Mouse (Mus musculus): Measurements from ENCODE around the gene Agrp. TPM values are rescaled to one million over a fixed set of nuclear protein-coding genes. Genes with fewer than 3 reads are reported as not detected.
"Not testable (repeated sequence)": the region's sequence is repeated elsewhere in the genome, so short reads cannot be mapped to it uniquely, and the experiment has no call there.

Agrp gene
- total and polyA plus RNA-seq, 2 experiments from 2014 or later, result 0.90 TPM; not detected in 1

GRCm38 (mm10) chr8:105609355-105609754, 27.8 kb downstream of the Agrp start:
- no peak for ATAC-seq
- no peak for DNase-seq
- H3K36me3 ChIP-seq (ENCODE audit: insufficient read depth), result no peaks in the 10 kb centered on the region
- no peaks in the 10 kb centered on the region for H3K9me3 ChIP-seq (ENCODE audit: low read length)
- H3K27ac ChIP-seq (ENCODE audit: low read depth, low read length), result no peak overlapping the region
- 79% methylated on average over 2 of the region's 2 CpGs for whole genome bisulfite sequencing
- no peak overlapping the region for H3K9ac ChIP-seq
- peaks cover 10% of the 10 kb centered on the region; the same call in 1 of the 2 replicates for H3K4me1 ChIP-seq (ENCODE audit: insufficient read depth)
- no peak for TF ChIP-seq CTCF (IDR thresholded peaks at IDR 0.05; ENCODE audit: low read depth)
- no peaks in the 10 kb centered on the region for H3K27me3 ChIP-seq (ENCODE audit: insufficient read depth, low read length)
- no peak overlapping the region for H3K4me2 ChIP-seq (ENCODE audit: low read depth)
- H3K4me3 ChIP-seq (ENCODE audit: low read depth, low read length), result no peak overlapping the region

GRCm38 (mm10) chr8:105607684-105608083, 29.5 kb downstream of the Agrp start:
- Histone ChIP-seq H3K9ac (no peak overlapping the region), H3K4me1 (ENCODE audit: insufficient read depth) (peaks cover 10% of the 10 kb centered on the region; the same call in 1 of the 2 replicates), H3K4me2 (ENCODE audit: low read depth) (peak overlapping the region; percentile 67; the same call in 1 of the 2 replicates), H3K27me3 (ENCODE audit: insufficient read depth, low read length) (no peaks in the 10 kb centered on the region), H3K9me3 (ENCODE audit: low read length) (no peaks in the 10 kb centered on the region), H3K36me3 (ENCODE audit: insufficient read depth) (no peaks in the 10 kb centered on the region), H3K4me3 (ENCODE audit: low read depth, low read length) (no peak overlapping the region), H3K27ac (ENCODE audit: low read depth, low read length) (no peak overlapping the region)
- DNase-seq (peak; percentile 25), ATAC-seq (no peak)
- 34% methylated on average over 4 of the region's 4 CpGs for whole genome bisulfite sequencing
- peak; percentile 51 for TF ChIP-seq CTCF (IDR thresholded peaks at IDR 0.05; ENCODE audit: low read depth)

DNA sequence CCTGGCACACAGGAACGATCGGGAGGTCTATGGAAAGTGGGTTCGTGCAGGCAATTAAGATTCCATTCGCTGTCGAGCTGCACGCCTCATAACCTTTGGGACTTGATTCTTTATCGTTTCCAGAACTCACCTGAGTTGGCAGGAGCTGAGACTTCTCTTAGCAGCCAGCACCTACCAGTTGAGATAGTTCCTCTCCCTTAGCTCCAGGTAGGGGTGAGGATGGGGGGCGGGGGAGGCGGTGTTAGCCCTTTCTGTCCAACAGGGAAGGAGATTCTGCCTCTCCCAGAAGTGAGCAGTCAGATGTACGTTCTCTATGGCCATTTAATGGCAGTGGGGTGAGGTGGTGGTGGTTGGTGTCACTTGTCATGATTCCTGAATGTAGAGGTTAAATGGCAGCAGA, 30.1 kb downstream of the Agrp start:
- ATAC-seq (no peak), DNase-seq (no peak)
- H3K4me2 ChIP-seq (ENCODE audit: low read depth), result peak overlapping the region; percentile 67
- no peaks in the 10 kb centered on the region for H3K27me3 ChIP-seq (ENCODE audit: insufficient read depth, low read length)
- peaks cover 10% of the 10 kb centered on the region; the same call in 1 of the 2 replicates for H3K4me1 ChIP-seq (ENCODE audit: insufficient read depth)
- WGBS, result 4% methylated on average over 10 of the region's 10 CpGs
- H3K9ac ChIP-seq, result peak overlapping the region; percentile 84
- peak overlapping the region; percentile 77 for H3K4me3 ChIP-seq (ENCODE audit: low read depth, low read length)
- peak overlapping the region; percentile 96 for H3K27ac ChIP-seq (ENCODE audit: low read depth, low read length)
- no peaks in the 10 kb centered on the region for H3K9me3 ChIP-seq (ENCODE audit: low read length)
- H3K36me3 ChIP-seq (ENCODE audit: insufficient read depth), result no peaks in the 10 kb centered on the region
- TF ChIP-seq CTCF (IDR thresholded peaks at IDR 0.05; ENCODE audit: low read depth), result no peak

DNA sequence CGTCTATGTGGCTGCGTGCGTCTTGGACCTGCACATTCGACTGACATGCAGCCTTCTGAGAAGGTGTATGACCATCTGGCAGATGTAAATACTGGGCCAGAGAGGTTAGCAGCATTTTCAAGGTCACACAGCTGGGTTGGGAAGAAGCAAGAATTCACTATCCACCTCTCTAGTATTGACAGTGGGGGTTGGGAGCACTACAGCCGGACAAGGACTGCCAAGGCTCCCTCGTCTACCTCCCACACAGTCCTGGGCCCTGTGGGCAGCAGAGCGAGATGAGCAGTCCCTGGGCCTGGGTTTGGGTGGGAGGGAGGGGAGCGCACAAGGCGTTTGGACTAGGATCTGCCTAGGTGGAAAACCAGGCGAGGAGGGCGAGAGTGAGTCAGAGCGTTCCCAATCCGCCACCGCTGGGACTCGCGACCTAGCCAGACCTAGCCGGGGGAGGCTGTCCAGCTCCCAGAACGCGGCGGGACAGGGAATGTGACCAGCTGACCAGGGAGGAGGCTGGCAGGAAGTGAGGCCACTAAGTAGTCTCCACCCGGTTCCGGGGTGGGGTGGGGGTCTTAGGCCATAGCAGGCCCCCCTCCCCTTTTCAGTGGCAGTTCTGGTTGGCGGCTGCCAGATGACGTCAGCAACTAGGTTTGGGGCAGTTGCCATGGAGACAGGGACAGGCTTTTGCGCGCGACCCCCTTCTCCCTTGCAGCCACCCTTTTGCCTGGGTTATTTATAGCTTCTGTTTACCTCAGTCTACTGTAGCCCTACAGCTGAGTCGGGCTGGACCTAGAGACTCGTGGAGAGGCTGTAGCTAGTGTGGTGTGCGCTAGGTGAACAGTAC, 30.8 kb downstream of the Agrp start:
- peak overlapping the region; percentile 77 for H3K4me3 ChIP-seq (ENCODE audit: low read depth, low read length)
- peak; percentile 74 for ATAC-seq

DNA sequence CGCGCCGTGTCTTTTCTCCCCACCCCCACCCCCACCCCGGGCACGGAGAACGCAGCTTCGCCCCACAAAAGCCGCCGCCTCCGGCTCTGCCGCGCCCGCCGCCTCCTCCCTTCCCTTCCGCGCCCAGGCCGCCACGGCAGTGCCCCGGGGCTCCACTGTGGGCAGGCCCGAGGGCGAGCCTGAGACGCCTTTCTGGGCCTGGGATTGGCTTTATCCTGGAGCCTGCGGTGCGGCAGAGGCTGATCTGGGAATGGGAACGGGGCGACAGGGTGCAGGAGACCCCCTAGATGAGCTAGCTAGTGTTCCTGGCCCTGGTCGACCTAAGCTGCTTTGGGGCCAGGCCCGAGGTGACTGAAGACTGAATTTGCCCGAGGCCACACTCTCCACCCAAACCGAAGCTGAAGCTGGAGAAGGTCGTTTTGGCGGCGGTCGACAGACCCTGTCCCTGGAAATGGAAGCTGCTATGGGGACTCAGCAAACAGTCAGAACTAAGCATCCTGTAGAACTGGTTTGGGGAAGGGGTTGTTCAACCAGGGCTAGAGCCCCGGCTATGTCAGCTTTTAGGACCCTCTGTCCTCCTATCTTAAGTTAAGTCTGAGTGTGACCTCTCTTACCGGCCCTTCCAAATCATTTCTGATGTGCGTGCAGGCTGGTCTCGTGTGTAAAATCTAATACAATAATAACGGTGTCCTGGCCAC, 31.6 kb downstream of the Agrp start:
- H3K9ac ChIP-seq, result peak overlapping the region; percentile 84
- H3K27me3 ChIP-seq (ENCODE audit: insufficient read depth, low read length), result no peaks in the 10 kb centered on the region
- no peaks in the 10 kb centered on the region for H3K9me3 ChIP-seq (ENCODE audit: low read length)
- peak overlapping the region; percentile 67 for H3K4me2 ChIP-seq (ENCODE audit: low read depth)
- no peak for TF ChIP-seq CTCF (IDR thresholded peaks at IDR 0.05; ENCODE audit: low read depth)
- peak overlapping the region; percentile 77 for H3K4me3 ChIP-seq (ENCODE audit: low read depth, low read length)
- H3K36me3 ChIP-seq (ENCODE audit: insufficient read depth), result no peaks in the 10 kb centered on the region
- H3K4me1 ChIP-seq (ENCODE audit: insufficient read depth), result peaks cover 10% of the 10 kb centered on the region; the same call in 1 of the 2 replicates
- peak; percentile 63 for DNase-seq
- H3K27ac ChIP-seq (ENCODE audit: low read depth, low read length), result peak overlapping the region; percentile 96
- ATAC-seq, result peak; percentile 49
- 2% methylated on average over 29 of the region's 39 CpGs for WGBS

More for the DNA sequence above, 30.8 kb downstream of the Agrp start:
- no peak for TF ChIP-seq CTCF (IDR thresholded peaks at IDR 0.05; ENCODE audit: low read depth)
- H3K36me3 ChIP-seq (ENCODE audit: insufficient read depth), result no peaks in the 10 kb centered on the region
- no peaks in the 10 kb centered on the region for H3K9me3 ChIP-seq (ENCODE audit: low read length)
- peak overlapping the region; percentile 67 for H3K4me2 ChIP-seq (ENCODE audit: low read depth)
- peaks cover 10% of the 10 kb centered on the region; the same call in 1 of the 2 replicates for H3K4me1 ChIP-seq (ENCODE audit: insufficient read depth)
- H3K27me3 ChIP-seq (ENCODE audit: insufficient read depth, low read length), result no peaks in the 10 kb centered on the region
- peak overlapping the region; percentile 84 for H3K9ac ChIP-seq
- peak overlapping the region; percentile 96 for H3K27ac ChIP-seq (ENCODE audit: low read depth, low read length)
- peak; percentile 92 for DNase-seq
- WGBS, result 2% methylated on average over 30 of the region's 30 CpGs

DNA sequence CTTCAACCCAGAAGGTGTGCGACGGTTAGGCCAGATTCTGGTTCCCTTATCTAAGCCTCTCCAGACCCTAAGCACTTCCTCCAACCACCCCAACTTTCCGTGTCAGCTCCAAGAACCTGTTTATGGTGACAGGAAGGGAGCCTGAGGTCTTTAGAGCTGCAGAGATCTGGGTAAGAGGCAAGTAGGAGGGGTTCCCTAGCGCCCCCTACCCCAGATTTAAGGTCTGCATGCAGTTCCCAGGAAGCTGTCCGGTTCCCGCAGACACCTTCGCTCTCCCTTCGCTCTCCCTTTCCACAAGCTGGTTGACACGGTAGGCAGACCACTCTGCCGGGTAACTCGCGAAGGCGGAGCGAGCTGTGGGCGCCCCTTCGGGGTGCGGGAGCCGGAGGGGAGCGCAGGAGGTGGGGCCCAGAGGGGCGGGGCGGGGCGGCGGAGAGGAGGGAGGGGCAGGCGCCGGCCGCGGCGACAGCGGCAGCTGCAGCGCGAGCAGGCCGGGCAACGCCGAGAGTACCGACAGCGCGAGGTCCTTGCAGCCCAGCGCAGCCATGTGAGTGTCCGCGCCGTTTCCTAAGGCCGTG, 32.3 kb downstream of the Agrp start, which contains the start of gene Ripor1:
Gene Ripor1 (plus strand): TSS at position 452 of the 578 bp plus-strand sequence.
- Histone ChIP-seq H3K27ac (ENCODE audit: low read depth, low read length) (peak within 1 kb of the TSS; percentile 96), H3K4me2 (ENCODE audit: low read depth) (peak within 1 kb of the TSS; percentile 67), H3K4me3 (ENCODE audit: low read depth, low read length) (peak within 1 kb of the TSS; percentile 77), H3K27me3 (ENCODE audit: insufficient read depth, low read length) (no peaks in the 10 kb centered on the region), H3K9me3 (ENCODE audit: low read length) (no peaks in the 10 kb centered on the region), H3K36me3 (ENCODE audit: insufficient read depth) (no peaks in the 10 kb centered on the region), H3K9ac (peak within 1 kb of the TSS; percentile 84), H3K4me1 (ENCODE audit: insufficient read depth) (peaks cover 10% of the 10 kb centered on the region; the same call in 1 of the 2 replicates)
- TF ChIP-seq CTCF (IDR thresholded peaks at IDR 0.05; ENCODE audit: low read depth), result peak; percentile 78
- ATAC-seq, result peak; percentile 84
- under 1% methylated on average over 34 of the region's 42 CpGs for WGBS
- DNase-seq, result peak; percentile 87

DNA sequence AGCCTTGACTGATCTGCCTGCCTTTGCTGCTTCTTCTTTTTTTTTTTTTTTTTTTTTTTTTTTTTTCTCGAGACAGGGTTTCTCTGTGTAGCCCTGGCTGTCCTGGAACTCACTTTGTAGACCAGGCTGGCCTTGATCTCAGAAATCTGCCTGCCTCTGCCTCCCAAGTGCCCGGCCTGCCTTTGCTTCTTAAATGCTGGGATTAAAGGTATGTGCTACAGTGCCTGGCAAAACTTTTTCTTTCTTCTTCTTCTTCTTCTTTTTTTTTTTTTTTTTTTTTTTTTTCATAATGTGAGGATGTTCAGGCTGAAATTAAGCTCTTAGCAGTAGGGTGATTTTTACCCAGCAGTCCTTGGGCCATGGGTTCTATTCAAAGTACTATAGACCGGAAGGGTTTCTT, 34.7 kb downstream of the Agrp start:
- not testable (repeated sequence) for H3K4me1 ChIP-seq (ENCODE audit: insufficient read depth); H3K4me3 ChIP-seq (ENCODE audit: low read depth, low read length); H3K27ac ChIP-seq (ENCODE audit: low read depth, low read length); DNase-seq; H3K27me3 ChIP-seq (ENCODE audit: insufficient read depth, low read length); H3K9me3 ChIP-seq (ENCODE audit: low read length); ATAC-seq; H3K4me2 ChIP-seq (ENCODE audit: low read depth); H3K36me3 ChIP-seq (ENCODE audit: insufficient read depth); H3K9ac ChIP-seq
- 94% methylated on average over 2 of the region's 3 CpGs for whole genome bisulfite sequencing

Measured in forebrain, postnatal 0 days (tissue).